Mouse (Mus musculus) testis, adult 2 months (tissue): ENCODE results near the gene Ubap2l. TPM values are rescaled to one million over a fixed set of nuclear protein-coding genes. Genes with fewer than 3 reads are reported as not detected.

Experiments
- H3K27ac ChIP-seq: fragments of 200-500 bp; 2 replicates; pipeline ENCODE4 v1.5.1; 2012; ENCODE audit warnings: low read depth, low read length; ENCODE audit not compliant: control insufficient read depth, insufficient read depth
- H3K27me3 ChIP-seq: fragments of 200-500 bp; 2 replicates; pipeline ENCODE4 v1.6.1; 2012; ENCODE audit warnings: mild to moderate bottlenecking, low read length, moderate library complexity; ENCODE audit not compliant: control insufficient read depth, insufficient read depth
- H3K36me3 ChIP-seq: fragments of 200-500 bp; 2 replicates; pipeline ENCODE4 v1.6.1; 2012; ENCODE audit warnings: mild to moderate bottlenecking, low read length; ENCODE audit not compliant: control insufficient read depth, insufficient read depth
- H3K4me1 ChIP-seq: fragments of 200-500 bp; 2 replicates; pipeline ENCODE4 v1.6.1; 2012; ENCODE audit warnings: low read length; ENCODE audit not compliant: control insufficient read depth, insufficient read depth
- H3K4me3 ChIP-seq: fragments of 200-500 bp; 2 replicates; pipeline ENCODE4 v1.5.1; 2012; ENCODE audit warnings: low read depth, mild to moderate bottlenecking, low read length, moderate library complexity, mixed read lengths; ENCODE audit not compliant: control insufficient read depth
- CTCF ChIP-seq: fragments of 200-500 bp; IDR thresholded peaks from 2 replicates; pipeline ENCODE4 v1.5.1; 2012; ENCODE audit warnings: low read depth, mild to moderate bottlenecking, inconsistent platforms, low read length, moderate library complexity; ENCODE audit not compliant: control insufficient read depth, insufficient read depth, insufficient replicate concordance
- POLR2A ChIP-seq: fragments of 200-500 bp; IDR thresholded peaks from 2 replicates; pipeline ENCODE4 v1.6.1; 2012; ENCODE audit warnings: low read depth, mild to moderate bottlenecking, inconsistent platforms, low read length, moderate library complexity; ENCODE audit not compliant: control insufficient read depth
- polyA plus RNA-seq: library from polyadenylated mRNA; depleted of rRNA; stranded (reverse); fragments of >200 nt; gene quantifications from 2 replicates; pipeline ENCODE4 v1.2.3, GENCODE M21; 2012

Gene Ubap2l
- polyA plus RNA-seq, 1 experiment, result 234 TPM

GRCm38 (mm10) chr3:90086068-90086467, 33.6 kb upstream of the Ubap2l start:
- Histone ChIP-seq H3K27me3 (no peaks in the 10 kb centered on the region), H3K4me3 (no peak overlapping the region), H3K36me3 (no peaks in the 10 kb centered on the region; the same call in 1 of the 2 replicates), H3K27ac (no peak overlapping the region), H3K4me1 (peaks cover 8% of the 10 kb centered on the region)
- TF ChIP-seq POLR2A, result no peak

- Histone ChIP-seq H3K4me3 (no peak overlapping the region), H3K36me3 (no peaks in the 10 kb centered on the region; the same call in 1 of the 2 replicates), H3K27ac (no peak overlapping the region), H3K27me3 (no peaks in the 10 kb centered on the region), H3K4me1 (peaks cover 8% of the 10 kb centered on the region)
- TF ChIP-seq POLR2A (no peak), CTCF (no peak)
These were observed 32.9 kb upstream of the Ubap2l start for GRCm38 (mm10) chr3:90085281-90085680.

GRCm38 (mm10) chr3:90084790-90085189, 32.4 kb upstream of the Ubap2l start:
- H3K4me1 ChIP-seq, result peaks cover 8% of the 10 kb centered on the region
- H3K4me3 ChIP-seq, result no peak overlapping the region
- H3K36me3 ChIP-seq, result no peaks in the 10 kb centered on the region; the same call in 1 of the 2 replicates
- TF ChIP-seq CTCF (no peak), POLR2A (no peak)
- no peak overlapping the region for H3K27ac ChIP-seq
- no peaks in the 10 kb centered on the region for H3K27me3 ChIP-seq

DNA sequence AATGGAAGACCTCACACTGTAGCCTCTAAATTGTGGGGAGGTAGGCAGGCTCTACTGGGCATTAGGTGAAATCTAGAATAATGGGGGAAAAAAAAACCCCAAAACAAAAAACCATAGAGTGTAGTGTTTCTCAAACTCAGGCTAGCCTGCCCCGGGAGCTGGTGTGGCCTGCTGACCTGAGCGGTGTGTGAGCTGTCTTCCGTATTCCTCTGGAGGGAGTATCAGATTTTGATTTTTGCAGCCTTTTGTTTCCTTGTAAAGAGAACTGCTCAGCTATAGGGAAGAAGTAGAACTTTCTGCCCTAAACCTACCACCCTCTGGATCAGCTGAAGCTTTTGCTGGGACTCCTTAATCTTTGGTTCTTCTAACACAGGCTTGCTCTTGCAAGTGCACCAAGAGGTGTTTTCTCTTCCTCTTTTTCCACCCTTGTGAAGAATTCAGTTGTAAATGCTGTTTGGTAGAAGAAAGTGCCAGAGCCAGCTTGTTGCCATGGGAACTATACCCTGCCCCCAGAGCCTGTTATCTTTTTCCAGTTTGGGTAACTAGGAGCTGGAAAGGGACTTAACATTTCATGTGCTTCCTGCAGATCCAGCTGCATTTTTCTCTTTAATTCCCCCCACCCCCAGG, 31.4 kb upstream of the Ubap2l start:
- no peak overlapping the region for H3K4me3 ChIP-seq
- H3K27ac ChIP-seq, result no peak overlapping the region
- no peaks in the 10 kb centered on the region for H3K27me3 ChIP-seq
- peaks cover 8% of the 10 kb centered on the region for H3K4me1 ChIP-seq
- H3K36me3 ChIP-seq, result no peaks in the 10 kb centered on the region; the same call in 1 of the 2 replicates
- TF ChIP-seq POLR2A, result no peak

DNA sequence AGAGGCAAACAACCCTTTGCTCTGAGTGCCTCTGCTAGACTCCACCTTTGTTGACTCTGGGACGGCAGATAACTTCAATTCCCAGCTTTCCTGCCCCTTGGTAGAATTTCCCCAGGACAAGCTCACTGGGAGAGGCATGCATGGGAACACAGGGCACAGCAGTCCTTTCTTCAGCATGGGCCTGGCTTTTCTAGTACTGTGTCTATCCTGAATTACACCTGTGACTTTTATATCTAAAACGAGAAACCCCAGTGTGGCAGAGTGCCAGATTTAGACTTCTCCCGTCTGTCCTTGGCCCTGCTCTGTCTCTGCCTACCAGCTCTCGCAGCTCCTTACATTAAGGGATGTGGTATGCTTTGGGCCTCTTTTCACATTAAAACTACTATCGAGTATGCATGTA, 30.6 kb upstream of the Ubap2l start:
- H3K36me3 ChIP-seq, result no peaks in the 10 kb centered on the region

DNA sequence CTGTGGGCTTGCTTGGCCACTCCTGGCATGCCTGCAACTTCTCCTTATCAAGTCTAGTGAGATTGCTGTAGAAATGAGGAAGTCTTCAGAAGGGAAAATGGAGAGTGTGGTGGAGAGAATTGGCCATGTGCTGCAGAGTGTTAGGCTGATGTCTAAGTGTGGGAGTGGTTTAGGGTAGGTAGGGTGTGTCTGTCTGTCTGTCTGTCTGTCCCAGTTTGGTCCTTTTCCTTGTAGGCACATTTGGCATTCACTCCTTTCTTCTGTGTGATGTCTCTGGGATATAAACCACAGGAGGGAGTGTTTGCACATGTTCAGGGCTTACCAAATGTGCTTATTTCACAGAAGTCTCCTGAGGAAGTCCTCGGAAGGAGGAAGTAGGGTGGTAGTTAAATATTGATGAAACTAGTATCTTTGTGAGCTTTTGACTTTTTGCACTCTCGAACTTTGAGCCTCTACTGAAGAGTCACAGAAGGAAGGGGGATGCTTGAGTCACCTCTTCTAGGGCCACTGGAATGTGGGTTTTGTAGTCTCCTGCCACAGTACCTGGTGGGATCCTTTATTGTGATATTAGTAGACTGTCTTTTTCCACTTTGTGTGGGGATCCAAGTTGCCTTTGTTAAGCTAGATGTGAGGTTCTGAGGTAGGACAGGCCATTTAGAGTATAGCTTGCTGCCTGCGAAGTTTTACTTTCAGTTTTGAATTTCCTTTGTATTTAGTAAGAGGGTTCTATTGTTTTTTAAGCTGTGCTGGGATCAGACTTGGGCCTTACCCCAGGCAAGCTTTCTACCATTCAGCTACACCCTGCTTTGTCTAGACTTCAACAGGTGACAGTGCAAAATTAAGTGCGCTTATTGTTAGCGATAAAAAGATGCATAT, 29.2 kb upstream of the Ubap2l start:
- Histone ChIP-seq H3K36me3 (no peaks in the 10 kb centered on the region), H3K4me3 (peak overlapping the region; percentile 67), H3K4me1 (peaks cover 10% of the 10 kb centered on the region), H3K27me3 (no peaks in the 10 kb centered on the region), H3K27ac (peak overlapping the region; percentile 36)
- TF ChIP-seq POLR2A (no peak), CTCF (no peak)

More for the DNA sequence above, 30.6 kb upstream of the Ubap2l start:
- H3K27ac ChIP-seq, result peak overlapping the region; percentile 30; the same call in 1 of the 2 replicates
- TF ChIP-seq CTCF (no peak), POLR2A (no peak)
- no peaks in the 10 kb centered on the region for H3K27me3 ChIP-seq
- H3K4me1 ChIP-seq, result peaks cover 8% of the 10 kb centered on the region
- no peak overlapping the region for H3K4me3 ChIP-seq

- Histone ChIP-seq H3K27ac (peak overlapping the region; percentile 85), H3K4me1 (peaks cover 10% of the 10 kb centered on the region), H3K36me3 (no peaks in the 10 kb centered on the region), H3K4me3 (peak overlapping the region; percentile 91), H3K27me3 (no peaks in the 10 kb centered on the region)
- TF ChIP-seq CTCF, result no peak
- no peak for TF ChIP-seq POLR2A
These were observed 28.1 kb upstream of the Ubap2l start for GRCm38 (mm10) chr3:90080498-90080863.
